Mouse (Mus musculus): ENCODE data around the gene Zcchc8.

- TF ChIP-seq GATA1 (IDR thresholded peaks at IDR 0.05; ENCODE audit: low read length), result no peak
- no peak for TF ChIP-seq TAL1 (IDR thresholded peaks at IDR 0.05; ENCODE audit: low read length)
These were observed 23.9 kb downstream of the Zcchc8 start for GRCm38 (mm10) chr5:123696961-123697360.

All from erythroblast, embryonic 14.5 days (primary cell).